Mouse (Mus musculus) small intestine, adult 2 months (tissue): ENCODE measurements at regions not wholly inside any gene's neighbourhood (a gene's known extent, or its start where the extent isn't known, plus 50 kb on each side); places are given as distances from the start of the nearest gene placed in this dataset.

Experiments
- CTCF ChIP-seq: fragments of 200-500 bp; IDR thresholded peaks from 2 replicates; pipeline ENCODE4 v1.5.1; 2012; ENCODE audit warnings: low read depth, mild to moderate bottlenecking, control low read depth, inconsistent platforms, low read length, moderate library complexity, mixed read lengths; ENCODE audit not compliant: insufficient replicate concordance, insufficient read length; ENCODE audit errors: extremely low read depth
- POLR2A ChIP-seq: fragments of 200-500 bp; IDR thresholded peaks from 2 replicates; pipeline ENCODE4 v1.6.1; 2012; ENCODE audit warnings: low read depth, mild to moderate bottlenecking, control low read depth, inconsistent platforms, low read length, moderate library complexity

DNA sequence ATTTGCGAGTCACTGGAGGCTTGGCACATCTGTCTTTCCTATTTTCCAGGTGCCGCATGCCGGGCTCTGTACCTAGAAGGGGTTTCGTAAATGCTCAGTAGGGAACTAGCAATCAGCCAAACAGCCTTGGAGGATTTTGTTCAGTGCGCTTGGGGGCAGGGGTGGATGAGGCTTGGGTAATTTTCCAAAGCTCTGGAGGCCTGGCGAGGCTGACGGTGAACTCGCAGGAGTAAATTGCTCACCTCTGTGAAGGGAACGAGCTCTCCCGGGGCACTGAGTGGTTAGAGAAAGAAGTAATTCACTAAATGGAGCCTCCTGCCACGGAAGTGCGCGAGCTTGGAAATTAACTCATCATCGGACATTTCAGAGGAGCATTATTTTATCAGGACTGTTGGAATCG, 110.0 kb downstream of the Fam43a start:
- no peak for TF ChIP-seq CTCF
- no peak for TF ChIP-seq POLR2A
